Mouse (Mus musculus) embryonic facial prominence, embryonic 11.5 days (tissue): ENCODE measurements around the gene Samd1. TPM values are rescaled to one million over a fixed set of nuclear protein-coding genes. Genes with fewer than 3 reads are reported as not detected.

Experiments
- ATAC-seq: fragments of 200-750 bp; cut with Nextera tagmentation; replicated peaks from 2 replicates; pipeline ENCODE4 v1.8.0; 2017; ENCODE audit warnings: low read depth; ENCODE audit not compliant: insufficient number of reproducible peaks, low FRiP score, low TSS enrichment
- DNase-seq: peaks from one replicate; pipeline ENCODE4 v3.0.0-alpha.2; 2015; ENCODE audit warnings: low spot score
- H3K27ac ChIP-seq: fragments of 300-500 bp; sonication (generic); replicated peaks from 2 replicates; pipeline ENCODE4 v1.5.1; 2014; ENCODE audit warnings: mild to moderate bottlenecking, low read depth, low read length, control low read depth
- H3K27me3 ChIP-seq: fragments of 300-500 bp; sonication (generic); 2 replicates; pipeline ENCODE4 v1.6.1; 2014; ENCODE audit warnings: mild to moderate bottlenecking, low read length, moderate library complexity, mixed read lengths; ENCODE audit not compliant: control insufficient read depth, insufficient read depth
- H3K36me3 ChIP-seq: fragments of 300-500 bp; sonication (generic); replicated peaks from 2 replicates; pipeline ENCODE4 v1.6.1; 2014; ENCODE audit warnings: low read depth, mild to moderate bottlenecking, low read length, moderate library complexity, mixed read lengths; ENCODE audit not compliant: control insufficient read depth, insufficient read depth
- H3K4me1 ChIP-seq: fragments of 300-500 bp; sonication (generic); 2 replicates; pipeline ENCODE4 v1.6.1; 2014; ENCODE audit warnings: low read length, mixed read lengths; ENCODE audit not compliant: control insufficient read depth, insufficient read depth
- H3K4me2 ChIP-seq: fragments of 300-500 bp; sonication (generic); 2 replicates; pipeline ENCODE4 v1.6.1; 2014; ENCODE audit warnings: low read depth, mild to moderate bottlenecking, control low read depth, low read length, moderate library complexity
- H3K4me3 ChIP-seq: fragments of 300-500 bp; sonication (generic); 2 replicates; pipeline ENCODE4 v1.5.1; 2014; ENCODE audit warnings: low read depth, low read length, control low read depth
- H3K9ac ChIP-seq: fragments of 300-500 bp; sonication (generic); replicated peaks from 2 replicates; pipeline ENCODE4 v1.6.1; 2014; ENCODE audit warnings: mild to moderate bottlenecking, control low read depth, low read length
- H3K9me3 ChIP-seq: fragments of 300-500 bp; sonication (generic); replicated peaks from 2 replicates; pipeline ENCODE4 v1.6.1; 2016; ENCODE audit warnings: mild to moderate bottlenecking, low read length, inconsistent platforms, mixed read lengths; ENCODE audit not compliant: control insufficient read depth
- WGBS: fragments of 180-500 bp; shearing (Covaris S2); extraction: QIAGEN DNeasy Blood & Tissue Kit; methylation state at CpG from one replicate; pipeline ENCODE4 v1.1.7; 2014; 5-methylcytosine and 5-hydroxymethylcytosine counted together
- polyA plus RNA-seq: library from polyadenylated mRNA; unstranded; fragments of >200 nt; fragmentation: Nextera tagmentation; extraction: Ambion mirVana; gene quantifications from 2 replicates; pipeline ENCODE4 v1.2.1, GENCODE M21; 2014

The Samd1 gene
- polyA plus RNA-seq, result 18.2 and 19.3 TPM in 2 replicates

- H3K4me2 ChIP-seq, result peak within 1 kb of the TSS; percentile 90
- WGBS, result 0% methylated on average over 38 of the region's 112 CpGs
- no peaks in the 10 kb centered on the region; the same call in 1 of the 2 replicates for H3K36me3 ChIP-seq
- H3K9ac ChIP-seq, result peak within 1 kb of the TSS; percentile 91
- ATAC-seq (no peak), DNase-seq (peak; percentile 60)
- peak within 1 kb of the TSS; percentile 97 for H3K27ac ChIP-seq
- H3K4me3 ChIP-seq, result peak within 1 kb of the TSS; percentile 84
- H3K4me1 ChIP-seq, result peaks cover 6% of the 10 kb centered on the region
- no peaks in the 10 kb centered on the region; the same call in 1 of the 2 replicates for H3K27me3 ChIP-seq
- H3K9me3 ChIP-seq, result no peaks in the 10 kb centered on the region
Observed at GRCm38 (mm10) chr8:83997511-83998141, at the start of gene Samd1. Gene Samd1 (plus strand): TSS chr8:83997672.

GRCm38 (mm10) chr8:83954749-83955105, 42.7 kb upstream of the Samd1 start:
- no peak overlapping the region for H3K27ac ChIP-seq
- WGBS, result 2% methylated on average over 14 of the region's 14 CpGs

DNA sequence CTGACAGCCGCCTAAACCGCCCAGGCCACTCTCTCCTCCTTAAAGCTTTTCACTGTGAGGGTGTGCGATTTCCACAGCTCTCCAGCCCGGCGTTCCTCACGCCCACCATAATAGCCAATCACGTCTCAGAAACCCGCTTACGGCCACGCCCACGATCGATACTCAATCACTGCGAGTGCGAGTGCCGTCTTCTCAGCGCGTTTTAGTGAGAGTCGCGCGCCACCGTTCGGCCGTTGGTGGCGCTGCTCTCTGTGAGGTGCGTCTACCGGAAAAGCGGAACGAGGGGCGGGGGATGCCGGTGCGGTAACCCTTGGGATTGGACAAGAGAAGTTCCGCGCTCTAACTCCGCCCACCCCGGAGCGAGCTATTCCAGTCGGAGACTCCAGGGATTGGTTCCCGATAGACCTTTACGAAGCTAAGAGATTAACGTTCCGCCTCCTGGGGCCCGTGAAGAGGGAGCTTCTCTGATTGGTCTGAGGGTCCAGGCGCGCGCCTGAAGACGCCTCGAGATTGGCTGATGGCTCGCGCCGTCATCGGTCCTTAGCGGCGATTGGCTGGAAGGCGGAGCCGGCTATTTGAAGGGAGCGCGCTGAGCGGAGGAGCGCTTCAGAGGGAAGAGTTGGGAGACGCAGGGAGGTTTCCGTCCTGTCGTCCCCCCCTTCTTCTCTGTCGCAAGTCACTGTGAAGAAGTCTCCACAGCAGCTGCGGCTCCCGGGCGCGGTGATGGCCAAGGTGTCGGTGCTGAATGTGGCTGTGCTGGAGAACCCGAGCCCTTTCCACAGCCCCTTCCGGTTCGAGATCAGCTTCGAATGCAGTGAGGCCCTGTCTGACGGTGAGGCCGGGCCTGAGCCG, 42.1 kb upstream of the Samd1 start, which contains the start of the genes Gm10644 and Asf1b:
Gene Gm10644, minus strand, starts transcription at position 100 of the 852 bp plus-strand sequence.
Gene Asf1b, plus strand, starts transcription at position 402 of the 852 bp plus-strand sequence.
- Histone ChIP-seq H3K4me3 (peak within 1 kb of the TSS; percentile 46), H3K4me1 (no peaks in the 10 kb centered on the region; the same call in 1 of the 2 replicates), H3K27ac (no peak within 1 kb of the TSS), H3K27me3 (no peaks in the 10 kb centered on the region), H3K9me3 (no peaks in the 10 kb centered on the region), H3K4me2 (peak within 1 kb of the TSS; percentile 71), H3K36me3 (no peaks in the 10 kb centered on the region), H3K9ac (peak within 1 kb of the TSS; percentile 56)
- ATAC-seq, result peak; percentile 100
- DNase-seq, result peak; percentile 100
- under 1% methylated on average over 75 of the region's 75 CpGs for WGBS

More at GRCm38 (mm10) chr8:83954749-83955105, 42.7 kb upstream of the Samd1 start:
- peak overlapping the region; percentile 48 for H3K4me2 ChIP-seq
- ATAC-seq (no peak), DNase-seq (no peak)
- H3K27me3 ChIP-seq, result no peaks in the 10 kb centered on the region
- no peaks in the 10 kb centered on the region; the same call in 1 of the 2 replicates for H3K4me1 ChIP-seq
- peak overlapping the region; percentile 37; the same call in 1 of the 2 replicates for H3K9ac ChIP-seq
- no peaks in the 10 kb centered on the region for H3K36me3 ChIP-seq
- no peaks in the 10 kb centered on the region for H3K9me3 ChIP-seq
- H3K4me3 ChIP-seq, result peak overlapping the region; percentile 46

GRCm38 (mm10) chr8:83955958-83956218, 41.6 kb upstream of the Samd1 start:
- no peak for DNase-seq
- no peaks in the 10 kb centered on the region for H3K27me3 ChIP-seq
- H3K4me2 ChIP-seq, result peak overlapping the region; percentile 71
- H3K4me1 ChIP-seq, result no peaks in the 10 kb centered on the region; the same call in 1 of the 2 replicates
- no peak for ATAC-seq
- H3K27ac ChIP-seq, result no peak overlapping the region
- H3K9me3 ChIP-seq, result no peaks in the 10 kb centered on the region
- WGBS, result 2% methylated on average over 15 of the region's 15 CpGs
- peak overlapping the region; percentile 46 for H3K4me3 ChIP-seq
- peak overlapping the region; percentile 56 for H3K9ac ChIP-seq
- no peaks in the 10 kb centered on the region for H3K36me3 ChIP-seq

- peak overlapping the region; percentile 46; the same call in 1 of the 2 replicates for H3K4me3 ChIP-seq
- 41% methylated on average over 1 of the region's 1 CpGs for WGBS
- no peak overlapping the region for H3K27ac ChIP-seq
- H3K9ac ChIP-seq, result peak overlapping the region; percentile 56; the same call in 1 of the 2 replicates
- H3K4me1 ChIP-seq, result no peaks in the 10 kb centered on the region; the same call in 1 of the 2 replicates
- H3K36me3 ChIP-seq, result no peaks in the 10 kb centered on the region
- no peak for ATAC-seq
- H3K4me2 ChIP-seq, result no peak overlapping the region; the same call in 1 of the 2 replicates
- no peaks in the 10 kb centered on the region for H3K27me3 ChIP-seq
- H3K9me3 ChIP-seq, result no peaks in the 10 kb centered on the region
- peak; percentile 22 for DNase-seq
Observed at GRCm38 (mm10) chr8:83956789-83957188, 40.7 kb upstream of the Samd1 start.

DNA sequence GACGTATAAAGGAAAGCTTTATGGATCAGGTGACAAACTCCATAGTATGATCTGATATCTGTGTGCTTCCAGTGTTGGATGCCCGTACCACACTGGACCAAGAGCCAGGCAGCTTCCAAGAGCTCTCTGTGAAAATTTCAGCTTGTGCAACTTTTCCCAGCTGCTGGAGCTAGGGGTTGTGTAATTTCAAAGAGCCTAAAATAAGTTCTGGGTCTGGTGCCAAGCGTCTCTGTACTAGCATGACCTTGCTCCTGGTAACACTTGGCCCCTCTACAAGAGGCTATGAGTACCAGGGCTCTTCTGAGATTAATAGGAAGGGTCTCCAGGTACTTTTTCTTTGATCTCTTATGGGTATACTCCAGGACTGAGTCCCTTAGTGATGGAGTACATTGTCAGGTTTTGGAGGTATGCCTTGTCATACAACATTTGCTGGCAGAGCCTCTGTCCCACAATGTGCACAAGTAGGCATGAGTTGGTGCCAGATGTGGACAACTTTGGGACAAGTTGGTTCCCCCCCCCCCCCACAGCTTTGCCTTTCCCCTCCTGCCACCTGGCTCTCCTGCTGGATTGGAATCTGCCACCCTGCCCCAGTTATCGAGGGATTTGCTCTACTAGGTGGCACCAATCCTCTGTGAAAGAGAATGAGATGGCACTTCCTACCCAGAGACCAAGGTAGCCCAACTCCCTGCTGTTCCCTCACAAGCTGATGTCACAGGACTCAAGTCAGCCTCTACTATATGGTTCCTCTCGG, 33.3 kb upstream of the Samd1 start:
- no peak overlapping the region for H3K4me2 ChIP-seq
- no peaks in the 10 kb centered on the region for H3K4me1 ChIP-seq
- ATAC-seq (no peak), DNase-seq (no peak)
- no peak overlapping the region for H3K4me3 ChIP-seq
- H3K36me3 ChIP-seq, result no peaks in the 10 kb centered on the region
- no peaks in the 10 kb centered on the region for H3K9me3 ChIP-seq
- no peaks in the 10 kb centered on the region for H3K27me3 ChIP-seq
- 84% methylated on average over 5 of the region's 5 CpGs for WGBS
- H3K9ac ChIP-seq, result no peak overlapping the region
- no peak overlapping the region for H3K27ac ChIP-seq

GRCm38 (mm10) chr8:83967701-83968100, 29.8 kb upstream of the Samd1 start:
- no peak overlapping the region for H3K4me3 ChIP-seq
- ATAC-seq, result no peak
- no peaks in the 10 kb centered on the region for H3K27me3 ChIP-seq
- no peak overlapping the region for H3K4me2 ChIP-seq
- WGBS, result 89% methylated on average over 7 of the region's 7 CpGs
- H3K4me1 ChIP-seq, result no peaks in the 10 kb centered on the region
- H3K36me3 ChIP-seq, result peaks cover 3% of the 10 kb centered on the region; the same call in 1 of the 2 replicates
- H3K27ac ChIP-seq, result no peak overlapping the region
- no peaks in the 10 kb centered on the region for H3K9me3 ChIP-seq
- no peak overlapping the region for H3K9ac ChIP-seq
- no peak for DNase-seq
